Mouse (Mus musculus) embryo, embryonic 11.5 days (tissue): ENCODE measurements around the gene Arpc3.
"Not testable (repeated sequence)": the region's sequence is repeated elsewhere in the genome, so short reads cannot be mapped to it uniquely, and the experiment has no call there.

Source experiments
- DNase-seq: peaks from one replicate; pipeline ENCODE4 v3.0.0-alpha.2; 2012; ENCODE audit warnings: low read depth, low spot score

Gene Arpc3

DNA sequence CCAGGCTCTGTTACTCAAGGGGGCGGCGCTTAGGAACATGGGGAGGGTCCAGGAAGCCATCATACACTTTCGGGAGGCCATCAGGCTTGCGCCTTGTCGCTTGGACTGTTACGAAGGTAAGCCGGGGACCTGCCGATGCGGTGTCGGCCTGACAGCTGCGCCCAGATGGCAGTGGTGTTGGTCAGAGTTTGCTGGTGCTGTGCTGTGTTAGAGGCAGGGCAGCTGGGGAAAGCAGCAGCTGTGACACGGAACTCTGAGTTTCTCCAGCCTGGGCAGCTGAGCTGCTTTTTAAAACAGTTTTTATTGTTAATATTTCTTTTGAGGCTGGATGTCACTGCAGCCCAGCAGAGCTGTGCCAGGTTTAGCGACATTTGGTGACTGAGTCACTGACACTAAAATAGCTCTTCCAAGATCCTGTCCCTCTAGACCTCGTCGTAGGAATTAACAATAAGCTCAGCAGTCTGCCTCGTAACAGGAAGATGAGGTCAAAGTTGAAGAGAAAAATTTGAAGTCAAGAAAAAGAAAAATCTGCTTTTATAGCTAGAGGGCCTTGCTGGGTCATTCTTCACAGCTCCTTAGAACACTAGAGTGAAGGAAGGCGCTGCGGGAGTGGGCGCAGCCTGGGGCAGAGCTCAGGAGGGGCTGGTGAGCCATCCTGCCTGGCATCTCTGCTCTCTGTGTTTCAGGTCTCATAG, 47.9 kb downstream of the Arpc3 start:
- no peak for DNase-seq

- no peak for DNase-seq
These were observed 48.5 kb downstream of the Arpc3 start for GRCm38 (mm10) chr5:122440095-122440630.

GRCm38 (mm10) chr5:122444492-122444891, 52.8 kb downstream of the Arpc3 start:
- no peak for DNase-seq

DNA sequence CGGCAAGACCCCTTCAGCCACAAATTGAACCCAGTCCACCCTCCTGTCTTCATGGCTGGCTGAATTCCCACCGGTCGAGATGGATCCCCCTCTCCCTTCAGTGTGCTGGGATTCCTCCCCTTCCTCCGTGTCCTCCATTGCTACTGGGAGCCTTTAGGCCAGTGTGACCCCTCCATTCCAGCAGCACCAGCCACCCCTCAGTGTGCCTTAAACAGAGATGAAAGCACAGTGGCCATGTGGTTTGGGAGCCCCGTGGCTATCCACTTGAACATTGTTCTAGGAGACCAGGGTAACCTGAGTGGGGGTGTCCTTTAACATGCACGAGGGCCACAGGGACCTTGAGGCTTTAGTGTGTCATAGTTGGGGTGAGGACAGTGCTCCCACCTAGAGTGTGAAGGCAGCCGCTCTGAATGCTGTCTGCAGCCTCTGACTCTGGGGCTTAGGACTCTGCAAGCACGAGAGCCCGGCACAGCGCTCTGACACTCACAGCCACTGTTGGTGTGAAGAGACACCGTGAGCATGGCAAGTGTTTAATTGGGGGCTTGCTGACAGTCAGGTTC, 53.5 kb downstream of the Arpc3 start:
- DNase-seq, result no peak

DNA sequence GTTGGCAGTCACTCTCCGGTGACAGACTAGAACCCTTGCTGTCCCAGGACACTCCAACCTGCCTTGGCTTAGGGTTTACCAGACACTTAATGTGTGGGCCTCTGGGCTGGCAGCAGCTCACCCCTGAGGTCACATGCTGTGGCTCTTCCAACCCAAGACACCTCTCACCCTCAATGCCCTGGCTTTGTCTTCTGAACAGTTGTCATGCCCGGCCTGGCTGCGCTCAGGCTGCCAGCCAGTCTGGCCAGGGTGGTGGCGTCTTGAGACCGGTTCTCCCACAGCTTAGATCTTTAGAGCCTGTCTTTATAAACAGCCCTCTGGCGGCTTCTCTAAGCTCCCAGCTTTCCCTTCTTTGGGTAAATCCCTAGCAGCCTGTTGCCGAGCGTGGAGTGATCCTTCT, 56.2 kb downstream of the Arpc3 start:
- DNase-seq, result no peak

DNA sequence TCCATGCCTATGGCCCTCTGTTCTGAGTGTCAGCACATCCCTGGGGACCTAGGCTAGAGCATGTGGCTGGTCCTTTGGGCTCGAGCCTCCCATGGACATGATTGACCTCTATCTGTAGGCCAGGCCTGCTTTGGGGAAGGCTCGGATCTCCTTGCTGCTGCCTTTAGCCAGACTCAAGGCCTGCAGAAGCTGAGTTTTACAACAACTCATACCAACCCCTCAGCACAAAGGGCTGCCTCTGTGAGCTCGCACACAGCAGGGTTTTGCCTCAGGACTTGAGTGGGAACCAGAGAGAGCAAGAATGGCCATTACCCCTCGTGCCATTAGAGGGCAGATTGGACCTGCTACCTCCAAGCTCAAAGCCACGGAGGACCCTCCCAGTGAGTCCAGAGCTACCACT, 57.2 kb downstream of the Arpc3 start:
- DNase-seq, result no peak

GRCm38 (mm10) chr5:122449946-122450345, 58.3 kb downstream of the Arpc3 start:
- no peak for DNase-seq

DNA sequence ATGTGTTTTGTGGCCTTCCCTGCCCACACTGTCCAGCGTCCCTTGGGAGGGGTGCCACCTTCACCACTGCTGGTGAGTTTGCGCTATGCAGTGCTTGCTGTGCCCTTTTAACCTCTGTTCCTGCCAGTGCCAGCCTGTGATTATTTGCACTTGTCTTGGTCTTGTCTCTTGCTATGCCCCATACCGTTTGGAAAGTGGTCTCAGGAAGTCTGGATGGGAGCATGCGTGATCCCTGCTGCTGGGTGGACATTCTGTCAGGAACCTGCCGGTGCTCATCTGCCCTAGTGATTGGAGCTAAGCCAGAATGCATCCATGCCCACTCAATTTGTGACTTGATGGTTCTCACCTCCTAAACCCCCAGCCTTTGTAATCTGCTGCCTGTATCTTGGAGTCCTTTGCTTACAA, 59.2 kb downstream of the Arpc3 start:
- DNase-seq, result no peak

GRCm38 (mm10) chr5:122451324-122451723, 59.6 kb downstream of the Arpc3 start:
- no peak for DNase-seq

DNA sequence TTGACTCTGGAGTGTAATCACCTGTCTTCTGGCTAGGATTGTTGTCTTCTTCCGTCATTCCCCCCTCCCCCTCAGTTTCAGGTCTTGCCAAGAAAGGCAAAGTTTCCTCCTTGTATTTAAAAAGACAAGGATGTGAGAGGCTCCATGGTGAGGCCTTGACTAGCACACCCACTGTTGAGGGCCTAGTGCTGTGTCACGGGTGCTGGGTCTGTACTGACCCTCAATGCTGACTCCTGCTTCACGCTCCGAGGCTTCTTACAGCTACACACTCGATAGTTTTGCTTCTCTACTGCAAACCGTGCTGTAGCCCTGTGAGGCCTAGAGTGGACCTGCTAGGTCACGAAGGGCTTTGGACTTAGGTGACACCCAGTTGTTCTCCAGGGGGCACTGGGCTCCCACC, 60.5 kb downstream of the Arpc3 start:
- no peak for DNase-seq

DNA sequence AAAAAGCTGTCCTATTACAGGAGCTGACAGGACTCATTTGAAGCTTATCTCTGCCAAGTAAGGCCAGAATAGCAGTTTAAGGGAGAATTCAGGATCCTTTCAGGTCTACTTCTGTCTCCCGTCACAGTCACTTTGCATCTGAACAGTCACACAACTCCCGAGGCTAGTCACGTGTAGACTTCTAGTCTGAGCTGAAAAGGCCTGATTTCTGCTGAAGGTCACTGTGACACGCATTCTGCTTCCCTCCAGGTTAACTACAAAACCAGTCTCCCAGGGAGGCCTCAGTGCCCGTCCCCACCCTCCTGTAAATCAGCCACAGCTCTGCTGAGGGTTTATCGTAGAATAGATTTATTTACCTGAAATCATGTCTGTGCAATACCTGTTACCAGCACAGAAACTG, 61.5 kb downstream of the Arpc3 start:
- no peak for DNase-seq

- DNase-seq, result no peak
These were observed 62.8 kb downstream of the Arpc3 start for GRCm38 (mm10) chr5:122454442-122454841.

- DNase-seq, result no peak
These were observed 63.2 kb downstream of the Arpc3 start for GRCm38 (mm10) chr5:122454883-122455282.

GRCm38 (mm10) chr5:122455584-122455983, 63.9 kb downstream of the Arpc3 start:
- DNase-seq, result no peak

GRCm38 (mm10) chr5:122457054-122457453, 65.4 kb downstream of the Arpc3 start:
- DNase-seq, result not testable (repeated sequence)

DNA sequence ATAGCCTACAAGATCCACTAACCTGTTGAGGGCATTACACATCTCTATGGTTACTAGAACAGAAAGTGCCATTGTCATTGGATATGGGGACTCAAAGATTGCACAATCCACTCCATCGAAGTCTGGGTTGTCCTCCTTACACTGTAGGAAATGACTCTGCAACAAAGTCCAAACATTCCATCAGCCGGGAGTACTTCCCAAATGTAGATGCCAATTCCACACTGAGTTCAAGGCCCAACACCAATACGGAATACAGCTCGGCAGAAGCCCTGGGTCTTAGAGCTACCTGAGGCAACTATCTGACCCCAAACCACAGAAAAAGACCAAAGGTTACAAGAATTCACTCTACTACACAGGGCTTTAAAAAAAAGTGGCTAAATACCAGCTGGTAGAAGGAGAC, 66.4 kb downstream of the Arpc3 start:
- DNase-seq, result no peak

DNA sequence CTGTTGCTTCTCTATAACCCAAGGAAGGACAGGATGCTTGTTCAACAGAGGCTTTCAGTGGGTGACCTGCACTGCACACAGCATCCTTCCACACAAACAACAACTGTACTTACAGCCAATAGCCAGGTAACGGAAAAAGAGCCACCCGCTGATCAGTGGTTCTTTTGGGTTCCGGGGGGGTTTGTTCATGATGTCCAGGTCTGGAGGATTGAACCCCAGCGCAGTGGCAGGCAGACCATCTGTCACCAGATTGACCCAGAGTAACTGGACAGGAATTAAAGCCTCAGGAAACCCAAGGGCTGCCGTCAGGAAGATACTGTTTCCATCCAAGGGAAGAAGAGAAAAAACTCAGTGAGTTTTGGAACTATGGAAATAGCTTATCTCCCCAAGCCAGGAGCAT, 67.7 kb downstream of the Arpc3 start:
- DNase-seq, result no peak

DNA sequence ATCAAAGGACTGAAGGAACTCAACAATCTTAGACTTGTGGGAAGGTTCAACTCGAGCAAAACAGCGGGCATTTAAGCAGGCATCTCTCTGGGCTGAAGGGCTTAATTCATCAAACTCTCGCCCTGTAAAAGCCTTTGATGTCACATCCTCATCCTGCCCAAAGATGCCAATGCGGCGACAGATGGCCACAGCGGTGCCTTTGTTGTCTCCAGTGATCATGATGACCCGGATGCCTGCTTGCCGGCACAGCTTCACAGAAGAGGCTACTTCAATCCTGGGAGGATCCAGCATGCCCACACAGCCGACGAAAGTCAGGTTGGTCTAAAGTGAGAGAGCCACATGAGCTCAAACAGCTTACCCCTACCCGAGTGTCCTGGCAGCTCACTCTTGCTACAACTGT, 69.0 kb downstream of the Arpc3 start:
- DNase-seq, result no peak

GRCm38 (mm10) chr5:122461431-122461830, 69.8 kb downstream of the Arpc3 start:
- no peak for DNase-seq
